Mouse (Mus musculus) G1E (cell line): ENCODE measurements around the gene Faiml.

Experiments
- CTCF ChIP-seq: IDR thresholded peaks from 2 replicates; pipeline ENCODE4 v1.5.1; 2012; ENCODE audit warnings: low read depth, low read length, inconsistent platforms, mixed read lengths
- GATA1 ChIP-seq: IDR thresholded peaks from 2 replicates; pipeline ENCODE4 v1.6.1; 2012; ENCODE audit warnings: borderline replicate concordance, low read length, inconsistent platforms, mixed read lengths
- GATA2 ChIP-seq: IDR thresholded peaks from 2 replicates; pipeline ENCODE4 v1.6.1; 2012; ENCODE audit warnings: low read depth, low read length, inconsistent platforms, borderline replicate concordance
- POLR2AphosphoS5 ChIP-seq: IDR thresholded peaks from 2 replicates; pipeline ENCODE4 v1.6.1; 2012; ENCODE audit warnings: low read depth, low read length, inconsistent platforms; ENCODE audit not compliant: insufficient replicate concordance
- TAL1 ChIP-seq: conservative IDR thresholded peaks from 2 replicates; pipeline ENCODE4 v1.6.1; 2012; ENCODE audit warnings: low read depth, low read length, inconsistent platforms, mixed read lengths

- TF ChIP-seq CTCF (no peak), TAL1 (no peak), GATA1 (no peak), POLR2AphosphoS5 (no peak), GATA2 (no peak)
Observed at GRCm38 (mm10) chr9:99253861-99254260, 16.8 kb upstream of the Faiml start.
